Mouse (Mus musculus) bone marrow macrophage, adult 2 months (primary cell): ENCODE measurements around the gene Slc2a10.

Source experiments
- CTCF ChIP-seq: IDR thresholded peaks from 2 replicates; pipeline ENCODE4 v1.5.1; 2012; ENCODE audit warnings: low read depth, mild to moderate bottlenecking, low read length, moderate library complexity
- POLR2A ChIP-seq: IDR thresholded peaks from 2 replicates; pipeline ENCODE4 v1.6.1; 2012; ENCODE audit warnings: mild to moderate bottlenecking, low read depth, low read length, borderline replicate concordance

DNA sequence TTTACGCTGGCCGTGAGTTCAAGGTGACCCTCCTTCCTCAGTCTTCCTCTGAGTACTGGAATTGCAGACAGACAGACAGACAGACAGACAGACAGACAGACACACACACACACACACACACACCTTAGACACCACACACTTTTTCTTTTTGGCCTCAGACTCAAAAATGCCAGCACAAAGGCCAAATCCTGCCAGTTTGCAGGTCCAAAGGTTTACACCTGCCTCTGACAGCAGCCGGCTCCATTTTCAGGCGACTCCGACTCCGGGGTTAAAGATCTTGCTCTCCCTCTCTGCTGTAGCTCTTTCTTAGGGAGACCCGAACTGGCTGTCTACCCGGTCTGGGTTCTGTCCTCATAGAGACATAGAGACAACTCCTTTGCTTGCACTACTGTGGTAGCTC, 60.5 kb downstream of the Slc2a10 start:
- TF ChIP-seq POLR2A (no peak), CTCF (no peak)
